Mouse (Mus musculus) embryonic facial prominence, embryonic 15.5 days (tissue): ENCODE data around the gene Gm8439. TPM values are rescaled to one million over a fixed set of nuclear protein-coding genes. Genes with fewer than 3 reads are reported as not detected.

Experiments
- ATAC-seq: fragments of 200-750 bp; cut with Nextera tagmentation; 2 replicates; pipeline ENCODE4 v1.8.0; 2017; ENCODE audit warnings: low read depth, moderate TSS enrichment; ENCODE audit not compliant: insufficient number of reproducible peaks, low FRiP score, low TSS enrichment
- H3K27ac ChIP-seq: fragments of 300-500 bp; sonication (generic); replicated peaks from 2 replicates; pipeline ENCODE4 v1.5.1; 2015; ENCODE audit warnings: mild to moderate bottlenecking, inconsistent platforms
- H3K27me3 ChIP-seq: fragments of 300-500 bp; sonication (generic); 2 replicates; pipeline ENCODE4 v1.6.1; 2015; ENCODE audit warnings: inconsistent platforms
- H3K36me3 ChIP-seq: fragments of 300-500 bp; sonication (generic); 2 replicates; pipeline ENCODE4 v1.6.1; 2015; ENCODE audit warnings: mild to moderate bottlenecking, inconsistent platforms
- H3K4me1 ChIP-seq: fragments of 300-500 bp; sonication (generic); 2 replicates; pipeline ENCODE4 v1.6.1; 2015; ENCODE audit warnings: inconsistent platforms
- H3K4me2 ChIP-seq: fragments of 300-500 bp; sonication (generic); replicated peaks from 2 replicates; pipeline ENCODE4 v1.6.1; 2015; ENCODE audit warnings: mild to moderate bottlenecking, inconsistent platforms
- H3K4me3 ChIP-seq: fragments of 300-500 bp; sonication (generic); replicated peaks from 2 replicates; pipeline ENCODE4 v1.5.1; 2015; ENCODE audit warnings: mild to moderate bottlenecking, inconsistent platforms
- H3K9ac ChIP-seq: fragments of 300-500 bp; sonication (generic); 2 replicates; pipeline ENCODE4 v1.6.1; 2015; ENCODE audit warnings: inconsistent platforms
- H3K9me3 ChIP-seq: fragments of 300-500 bp; sonication (generic); replicated peaks from 2 replicates; pipeline ENCODE4 v1.6.1; 2016; ENCODE audit warnings: inconsistent platforms
- WGBS: fragments of 180-500 bp; shearing (Covaris S2); methylation state at CpG from one replicate; pipeline ENCODE4 v1.1.7; 2015; 5-methylcytosine and 5-hydroxymethylcytosine counted together
- polyA plus RNA-seq: library from polyadenylated mRNA; unstranded; fragments of >200 nt; fragmentation: Nextera tagmentation; extraction: Ambion mirVana; gene quantifications from 2 replicates; pipeline ENCODE4 v1.2.1, GENCODE M21; 2015

The Gm8439 gene
- polyA plus RNA-seq, 1 experiment from 2014 or later: not detected

DNA sequence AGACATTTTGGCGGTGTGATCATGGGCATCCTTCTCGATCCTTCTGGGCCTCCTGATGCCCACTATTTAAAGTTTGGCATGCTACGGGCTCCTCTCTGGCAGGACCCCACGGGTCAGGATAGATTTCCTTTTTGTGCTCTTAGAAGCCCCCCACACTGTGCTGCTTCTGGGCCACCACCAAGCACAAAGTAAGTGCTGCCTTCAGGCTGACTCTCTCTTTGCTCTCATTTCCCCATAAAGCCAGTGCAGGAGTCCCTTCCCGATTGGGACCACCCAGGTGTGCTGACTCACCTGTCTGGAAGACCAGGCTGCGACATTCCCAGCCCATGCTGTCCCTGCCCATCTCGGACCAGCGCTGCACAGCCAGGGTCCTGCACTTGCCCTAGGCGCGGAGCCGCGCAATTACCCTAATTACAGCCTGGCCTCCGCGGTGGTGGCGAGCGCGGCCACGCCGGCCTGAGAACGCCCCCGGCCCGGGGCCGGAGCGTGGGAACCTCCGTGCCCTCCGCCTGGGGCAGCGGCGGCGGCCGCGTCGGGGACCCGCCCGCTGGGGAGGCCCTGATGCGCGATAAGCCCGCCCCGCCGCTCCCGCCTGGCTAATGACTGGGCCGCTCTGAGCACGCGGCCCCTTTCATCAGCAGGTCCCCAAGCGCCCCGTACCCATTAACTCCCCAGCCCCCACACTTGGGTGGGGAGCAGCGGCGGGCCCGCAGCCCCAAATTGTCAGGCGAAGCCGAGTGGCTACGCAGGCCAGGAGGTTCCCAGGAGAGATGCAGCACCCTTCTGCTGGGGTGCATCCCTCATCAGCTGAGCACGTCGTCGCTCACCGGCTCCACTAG, 61.0 kb downstream of the Gm8439 start:
- peak; percentile 63 for ATAC-seq
- Histone ChIP-seq H3K9ac (no peak overlapping the region), H3K4me2 (peak overlapping the region; percentile 75), H3K9me3 (no peaks in the 10 kb centered on the region), H3K36me3 (no peaks in the 10 kb centered on the region), H3K27ac (no peak overlapping the region), H3K27me3 (peaks cover 40% of the 10 kb centered on the region), H3K4me3 (peak overlapping the region; percentile 40), H3K4me1 (peaks cover 7% of the 10 kb centered on the region)
- WGBS: 5% methylated on average over 46 of the region's 55 CpGs

DNA sequence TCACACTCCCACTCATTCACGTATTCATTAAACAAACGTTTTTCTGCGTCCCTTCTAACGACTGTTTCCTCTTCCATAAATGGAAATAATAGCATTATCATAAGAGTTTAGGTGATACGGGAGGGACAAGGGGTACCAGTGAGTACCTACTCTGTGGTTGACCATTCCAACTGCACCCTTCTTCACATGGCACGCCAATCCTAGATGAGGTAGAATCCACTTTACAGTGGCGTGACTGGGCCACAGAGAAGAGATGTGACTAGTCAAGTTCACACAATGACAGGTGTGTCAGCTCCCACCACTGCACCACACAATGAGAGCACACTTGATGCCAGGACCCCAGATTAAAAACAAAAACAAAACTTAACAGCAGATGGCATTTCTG, 61.7 kb downstream of the Gm8439 start:
- Histone ChIP-seq H3K4me2 (peak overlapping the region; percentile 75), H3K4me1 (peaks cover 7% of the 10 kb centered on the region), H3K9me3 (no peaks in the 10 kb centered on the region), H3K27ac (no peak overlapping the region), H3K9ac (no peak overlapping the region), H3K36me3 (no peaks in the 10 kb centered on the region), H3K4me3 (peak overlapping the region; percentile 40), H3K27me3 (peaks cover 40% of the 10 kb centered on the region)
- WGBS: 20% methylated on average over 7 of the region's 7 CpGs
- ATAC-seq: no peak

DNA sequence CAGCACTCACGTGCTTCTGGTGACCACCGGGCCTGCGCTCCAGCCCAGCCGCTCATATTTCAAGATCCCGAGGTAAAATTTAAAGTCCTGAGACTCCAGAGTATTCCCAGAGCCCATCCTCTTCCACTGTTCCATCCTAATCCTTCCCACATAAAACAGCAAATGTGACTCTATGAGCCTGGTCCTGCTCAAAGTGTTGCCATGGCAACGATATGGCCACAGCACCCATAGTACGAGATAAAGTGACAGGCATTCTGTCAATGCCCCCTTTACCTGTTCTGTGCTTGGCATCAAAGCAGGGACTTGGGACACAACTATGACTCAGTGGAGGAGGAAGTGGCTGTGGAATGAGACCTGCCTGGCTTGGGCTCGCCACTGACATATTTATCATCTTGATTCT, 67.4 kb downstream of the Gm8439 start:
- Histone ChIP-seq H3K27ac (no peak overlapping the region), H3K4me1 (no peaks in the 10 kb centered on the region), H3K4me3 (no peak overlapping the region), H3K9ac (no peak overlapping the region), H3K9me3 (no peaks in the 10 kb centered on the region), H3K4me2 (no peak overlapping the region), H3K36me3 (no peaks in the 10 kb centered on the region), H3K27me3 (peaks cover 8% of the 10 kb centered on the region)
- ATAC-seq: no peak
- 74% methylated on average over 8 of the region's 8 CpGs for WGBS

Other genes starting within 250 kb of the Gm8439 start
- gene Scmh1, start 183.5 kb upstream of the Gm8439 start, polyA plus RNA-seq: 46.6 and 51.8 TPM in 2 replicates
- gene Slfnl1, start 56.5 kb upstream of the Gm8439 start, polyA plus RNA-seq: 0.12 TPM in 1 of 2 replicates, not detected in the other
- 67.0 and 68.6 TPM in 2 replicates for gene Ctps, start 18.5 kb upstream of the Gm8439 start, polyA plus RNA-seq
- gene Cited4, start 77.8 kb downstream of the Gm8439 start, polyA plus RNA-seq: 5.6 and 6.8 TPM in 2 replicates
- 5.1 and 5.5 TPM in 2 replicates for gene Kcnq4, start 159.9 kb downstream of the Gm8439 start, polyA plus RNA-seq
- gene Nfyc, start 242.8 kb downstream of the Gm8439 start, polyA plus RNA-seq: 88.3 and 99.4 TPM in 2 replicates